Mouse (Mus musculus): ENCODE measurements at regions not wholly inside any gene's neighbourhood (a gene's known extent, or its start where the extent isn't known, plus 50 kb on each side); places are given as distances from the start of the nearest gene placed in this dataset.

DNA sequence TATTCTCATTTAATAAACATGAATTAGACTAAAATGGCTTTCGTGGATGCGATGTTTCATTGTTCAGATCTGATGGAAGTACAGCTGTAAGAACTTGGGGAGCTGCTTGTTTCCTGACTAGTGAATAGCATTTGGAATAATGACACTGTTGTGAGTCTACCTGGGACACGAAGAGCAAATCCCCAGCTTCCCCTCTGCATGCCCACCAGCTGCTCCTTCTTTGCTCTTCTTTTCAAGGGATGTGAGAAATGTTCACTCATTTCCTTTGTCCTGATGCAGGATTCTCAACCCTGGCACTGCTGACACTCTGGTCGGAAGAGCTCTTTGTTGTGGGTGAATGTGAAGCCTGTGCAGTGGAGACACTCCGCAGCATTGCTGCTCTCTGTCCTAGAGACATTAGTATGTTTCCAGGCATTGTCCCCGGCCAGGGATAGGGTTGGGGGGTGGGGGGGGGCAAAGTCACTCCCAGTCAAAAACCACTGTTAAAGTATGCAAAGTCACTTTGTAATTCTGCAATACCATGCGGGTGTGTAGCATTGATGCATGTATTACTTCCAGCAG lies 334.1 kb downstream of the Mex3b start:
- no peak for ATAC-seq (replicated peaks in 1 of 2; ENCODE audit: insufficient read depth in 1 of 2, low FRiP score in 2 of 2, low TSS enrichment in 1 of 2, low read depth in 1 of 2, poor library complexity in 2 of 2, severe bottlenecking in 2 of 2)

DNA sequence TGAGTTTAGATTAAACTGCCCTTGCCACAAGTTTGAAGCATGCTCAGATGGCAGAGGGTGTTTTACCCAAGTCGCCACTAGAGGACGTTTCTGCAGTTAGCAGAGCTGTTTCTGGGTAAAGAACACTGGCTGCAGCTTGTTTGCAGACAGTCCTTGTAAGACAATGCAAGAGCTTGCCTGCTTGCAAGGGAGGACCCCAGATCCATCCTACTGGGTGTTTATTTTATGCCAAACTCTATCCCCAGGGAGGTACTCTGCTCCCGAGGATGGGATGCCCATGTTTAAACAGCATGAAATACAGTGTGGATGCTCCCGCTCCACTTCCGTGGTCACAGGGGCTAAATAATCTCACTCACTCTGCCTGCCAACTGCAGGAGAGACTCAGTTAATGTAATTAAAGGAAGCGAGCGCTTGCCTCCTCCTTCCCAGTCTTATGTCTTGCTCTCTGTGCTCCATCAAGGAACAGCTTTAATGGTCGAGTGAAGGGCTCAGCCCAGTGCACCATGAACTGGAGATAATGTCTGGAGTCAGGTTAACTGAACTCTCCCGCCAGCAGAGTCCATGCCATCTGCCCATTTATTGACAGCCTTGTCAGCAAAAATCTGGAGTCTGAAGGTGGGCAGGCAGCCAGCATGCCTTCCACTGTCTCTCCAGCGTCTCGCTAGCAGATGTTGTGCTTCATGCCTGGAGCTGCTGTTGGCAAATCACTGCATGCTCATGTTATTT lies 334.8 kb downstream of the Mex3b start:
- ATAC-seq (replicated peaks in 1 of 2; ENCODE audit: insufficient read depth in 1 of 2, low FRiP score in 2 of 2, low TSS enrichment in 1 of 2, low read depth in 1 of 2, poor library complexity in 2 of 2, severe bottlenecking in 2 of 2): no peak

DNA sequence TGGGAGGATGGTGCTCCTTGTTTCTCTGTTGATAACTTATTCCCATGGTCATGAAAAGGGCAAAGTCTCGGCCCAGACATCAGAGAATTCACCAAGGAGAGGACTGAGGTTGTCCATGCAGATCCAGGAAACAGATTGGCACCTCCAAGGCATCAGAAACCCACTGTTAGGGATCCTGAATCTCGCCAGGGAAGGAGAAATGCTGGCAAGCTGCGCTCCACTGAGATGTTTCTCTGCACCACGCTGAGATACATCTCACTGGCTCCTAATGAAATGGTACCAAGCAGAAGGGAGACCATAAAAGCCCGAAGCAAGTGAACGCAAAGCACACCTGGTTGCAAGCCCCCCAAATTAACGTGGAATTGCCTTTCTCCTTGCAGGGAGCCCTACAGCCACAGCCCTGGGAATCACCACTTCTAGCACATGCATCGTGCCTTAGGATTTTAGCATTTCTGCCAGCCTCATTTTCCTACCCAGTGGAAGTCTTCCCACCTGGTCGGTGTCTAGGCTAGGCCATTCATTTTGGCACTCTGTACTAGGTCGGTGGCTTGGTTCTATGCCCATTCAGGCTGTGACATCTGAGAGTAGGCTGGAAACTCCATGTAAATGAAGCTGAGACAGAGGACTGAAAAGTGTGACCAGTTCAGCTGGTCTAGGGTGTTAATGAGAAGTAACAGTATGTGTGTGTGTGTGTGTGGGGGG lies 336.3 kb downstream of the Mex3b start:
- no peak for ATAC-seq (replicated peaks in 1 of 2; ENCODE audit: insufficient read depth in 1 of 2, low FRiP score in 2 of 2, low TSS enrichment in 1 of 2, low read depth in 1 of 2, poor library complexity in 2 of 2, severe bottlenecking in 2 of 2)

DNA sequence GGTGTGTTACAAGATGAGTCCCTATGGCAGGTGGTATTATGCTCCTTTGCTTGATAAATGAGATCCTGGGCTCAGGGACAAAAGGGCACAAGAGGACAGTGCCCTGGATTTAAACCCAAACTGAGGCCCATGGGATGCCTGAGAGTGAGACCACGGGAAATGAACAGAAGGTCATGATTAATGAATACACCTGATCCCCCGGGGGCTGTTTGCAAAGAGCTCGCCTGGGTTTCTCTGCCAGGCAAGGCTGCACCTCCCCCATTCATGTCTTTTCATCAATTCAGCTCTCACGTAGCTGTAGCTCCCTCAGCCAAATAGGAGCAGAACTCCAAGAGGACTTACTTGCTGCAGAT lies 336.9 kb downstream of the Mex3b start:
- ATAC-seq (replicated peaks in 1 of 2; ENCODE audit: insufficient read depth in 1 of 2, low FRiP score in 2 of 2, low TSS enrichment in 1 of 2, low read depth in 1 of 2, poor library complexity in 2 of 2, severe bottlenecking in 2 of 2): no peak

DNA sequence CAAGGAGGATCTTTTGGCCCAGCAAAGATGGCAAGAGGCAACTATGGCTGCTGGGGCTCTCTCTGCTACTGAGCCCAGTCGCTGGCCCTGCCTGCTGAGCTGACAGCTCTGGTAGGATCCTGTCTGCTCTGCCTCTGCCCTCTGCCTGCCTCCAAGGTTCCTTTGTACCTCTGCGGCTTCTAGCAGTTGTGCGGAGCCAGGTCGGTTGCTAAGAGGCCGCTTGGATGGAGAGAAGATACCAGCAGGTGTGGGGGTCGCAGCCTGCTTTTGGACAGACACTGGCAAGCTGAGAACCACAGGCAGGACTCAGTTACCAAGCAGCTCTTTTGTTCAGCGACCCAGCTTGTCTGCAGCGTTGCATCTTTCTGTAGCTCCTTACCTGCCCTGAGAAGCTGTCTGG lies 337.6 kb downstream of the Mex3b start:
- ATAC-seq (replicated peaks in 1 of 2; ENCODE audit: insufficient read depth in 1 of 2, low FRiP score in 2 of 2, low TSS enrichment in 1 of 2, low read depth in 1 of 2, poor library complexity in 2 of 2, severe bottlenecking in 2 of 2): no peak

DNA sequence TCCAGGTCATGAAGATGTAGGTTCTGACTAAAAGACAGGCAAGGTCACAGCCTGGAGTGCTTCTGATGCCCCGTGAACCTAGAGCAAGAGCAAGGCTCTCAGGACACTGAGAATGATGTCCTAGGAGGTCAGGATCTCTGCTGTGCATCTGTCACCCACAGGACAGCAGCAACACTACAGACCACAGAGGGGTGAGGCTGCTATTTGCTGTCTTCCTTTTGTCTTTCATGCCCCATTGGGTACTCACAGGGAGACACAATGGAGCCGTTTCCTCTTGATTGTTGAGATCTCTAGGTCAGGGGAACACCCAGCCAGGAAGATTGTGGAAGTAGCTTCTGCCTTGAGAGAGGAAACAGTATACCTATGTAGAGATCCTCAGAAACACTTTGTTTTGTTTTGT lies 339.9 kb downstream of the Mex3b start:
- ATAC-seq (replicated peaks in 1 of 2; ENCODE audit: insufficient read depth in 1 of 2, low FRiP score in 2 of 2, low TSS enrichment in 1 of 2, low read depth in 1 of 2, poor library complexity in 2 of 2, severe bottlenecking in 2 of 2): no peak

DNA sequence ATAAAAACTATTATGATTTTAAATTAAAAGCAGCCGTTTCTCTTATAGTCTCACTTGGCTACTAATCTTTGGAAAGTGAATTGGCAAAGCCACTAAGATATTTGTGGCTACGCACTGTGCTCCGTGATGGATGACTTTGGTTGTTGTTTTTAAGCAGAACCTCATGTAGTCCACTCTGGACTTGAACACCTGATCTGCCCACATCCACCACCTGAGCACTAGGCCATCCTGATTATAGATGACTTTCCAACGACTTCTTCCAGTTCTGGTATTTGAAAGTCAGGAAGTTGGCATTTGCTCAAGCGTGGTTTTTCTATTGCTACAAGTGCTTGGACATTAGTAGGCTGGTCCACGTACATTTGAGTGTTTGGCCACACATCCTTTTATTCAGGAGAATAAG lies 344.5 kb downstream of the Mex3b start:
- no peak for ATAC-seq (replicated peaks in 1 of 2; ENCODE audit: insufficient read depth in 1 of 2, low FRiP score in 2 of 2, low TSS enrichment in 1 of 2, low read depth in 1 of 2, poor library complexity in 2 of 2, severe bottlenecking in 2 of 2)

DNA sequence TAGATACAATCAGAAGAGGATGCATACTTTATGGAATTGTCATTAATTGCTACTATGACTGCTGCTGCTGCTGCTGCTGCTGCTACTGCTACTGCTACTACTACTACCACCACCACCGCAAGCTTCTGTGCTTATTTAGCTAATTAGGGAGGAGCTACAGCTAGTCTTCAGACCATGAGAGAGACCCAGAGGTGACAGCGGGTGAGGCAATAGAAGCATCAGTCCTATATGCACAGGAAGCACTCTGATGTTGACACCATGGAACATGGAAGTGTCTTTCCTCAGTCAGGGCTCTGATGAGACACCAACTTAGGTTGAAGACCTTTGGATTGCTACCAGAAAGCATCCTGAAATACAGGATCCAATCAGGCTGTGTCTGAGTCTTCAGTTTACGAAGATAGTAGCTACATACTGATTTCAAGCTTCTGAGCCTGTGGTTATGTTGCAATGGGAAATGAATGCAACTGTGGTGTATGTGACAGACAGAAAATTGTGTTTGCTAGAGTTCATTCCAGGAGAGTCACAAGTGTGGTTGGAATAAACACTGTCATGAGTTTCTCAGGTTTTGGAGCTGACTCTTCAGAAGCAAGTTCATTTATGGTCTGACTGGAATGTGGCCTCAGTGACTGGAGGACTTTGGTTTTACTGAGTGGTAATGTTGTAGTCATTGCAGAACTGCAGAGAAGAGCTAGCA lies 355.0 kb downstream of the Mex3b start:
- ATAC-seq (replicated peaks in 1 of 2; ENCODE audit: insufficient read depth in 1 of 2, low FRiP score in 2 of 2, low TSS enrichment in 1 of 2, low read depth in 1 of 2, poor library complexity in 2 of 2, severe bottlenecking in 2 of 2): peak in 1 of 2 experiments; percentile 51; a peak in 1 of 4 replicates

DNA sequence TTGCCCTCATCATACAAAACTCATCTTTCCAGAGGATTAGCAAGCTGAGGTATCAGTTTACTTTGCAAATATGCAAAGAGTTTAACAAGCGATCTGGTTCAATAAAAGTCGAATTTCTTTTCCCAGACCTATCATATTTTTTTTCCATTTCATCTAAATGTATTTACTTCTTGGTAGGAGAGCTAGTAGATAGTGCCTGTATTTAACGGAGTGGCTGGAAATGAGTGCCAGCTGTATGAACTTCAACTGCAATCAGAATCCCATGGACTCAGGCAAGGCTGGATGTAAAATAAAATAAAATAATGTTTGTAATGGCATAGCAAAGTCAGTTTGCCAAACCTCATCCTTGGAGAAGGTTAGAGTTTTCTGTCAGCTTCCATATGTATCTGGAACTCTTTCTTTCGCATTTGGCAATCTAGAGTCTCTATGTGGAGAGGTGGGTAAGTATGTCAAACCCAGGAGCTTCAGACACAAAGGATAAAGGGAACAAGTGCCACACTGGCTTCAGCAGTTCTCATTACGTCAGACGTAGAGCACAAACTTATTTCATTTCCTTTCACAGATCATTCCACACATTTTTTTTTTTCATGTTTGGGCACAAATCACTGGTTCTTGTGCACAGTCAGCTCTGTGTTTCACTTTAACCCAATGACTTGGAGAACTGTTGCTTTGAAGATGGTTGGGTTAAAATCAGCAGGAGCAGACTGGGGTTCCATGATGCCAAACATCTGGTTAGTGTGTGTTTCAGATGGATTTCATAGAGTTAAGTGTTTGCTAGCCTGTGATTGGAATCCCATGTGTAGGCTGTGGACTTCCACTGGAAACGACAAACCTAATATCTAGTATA lies 357.2 kb upstream of the Tmc3 start:
- no peak for ATAC-seq (replicated peaks in 1 of 2; ENCODE audit: insufficient read depth in 1 of 2, low FRiP score in 2 of 2, low TSS enrichment in 1 of 2, low read depth in 1 of 2, poor library complexity in 2 of 2, severe bottlenecking in 2 of 2)

DNA sequence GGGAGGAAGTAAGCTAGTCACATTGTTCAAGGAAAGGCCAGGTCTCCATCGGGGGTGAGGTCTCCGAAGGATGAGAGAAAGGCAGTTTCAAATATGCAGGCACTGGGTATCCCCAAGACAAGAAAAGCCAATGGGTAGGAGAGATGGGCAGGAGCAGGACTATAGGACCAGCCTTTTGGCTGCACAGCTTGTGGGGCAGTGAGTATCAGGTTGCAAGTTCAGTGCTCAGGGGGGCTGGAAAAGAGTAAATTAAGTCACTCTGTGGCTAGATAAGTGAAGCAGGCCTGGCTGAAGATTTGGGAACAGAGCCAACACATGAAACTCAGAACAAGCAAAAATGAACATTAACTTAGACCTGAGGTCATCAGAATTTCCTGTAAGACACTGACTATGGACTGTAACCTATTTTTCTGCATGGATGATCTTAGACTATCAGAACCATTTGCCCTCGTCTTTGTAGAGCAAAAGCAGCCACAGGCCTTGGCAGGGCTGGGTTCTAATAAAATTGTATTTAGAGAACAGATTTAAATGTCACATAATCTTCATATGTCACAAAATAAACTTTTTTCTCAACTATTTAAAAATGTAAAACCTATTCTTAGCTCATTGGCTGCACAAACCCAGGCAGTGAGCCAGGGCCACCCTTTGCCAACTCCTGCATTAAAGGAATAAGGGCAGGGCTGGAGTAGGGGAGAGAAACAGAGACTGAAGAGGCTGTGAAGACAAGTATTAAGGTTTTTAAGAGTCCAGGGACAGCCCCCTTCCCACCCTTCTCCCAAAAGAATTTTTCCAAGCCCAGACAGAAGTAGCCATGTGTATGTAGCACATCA lies 354.0 kb upstream of the Tmc3 start:
- ATAC-seq (replicated peaks in 1 of 2; ENCODE audit: insufficient read depth in 1 of 2, low FRiP score in 2 of 2, low TSS enrichment in 1 of 2, low read depth in 1 of 2, poor library complexity in 2 of 2, severe bottlenecking in 2 of 2): no peak

DNA sequence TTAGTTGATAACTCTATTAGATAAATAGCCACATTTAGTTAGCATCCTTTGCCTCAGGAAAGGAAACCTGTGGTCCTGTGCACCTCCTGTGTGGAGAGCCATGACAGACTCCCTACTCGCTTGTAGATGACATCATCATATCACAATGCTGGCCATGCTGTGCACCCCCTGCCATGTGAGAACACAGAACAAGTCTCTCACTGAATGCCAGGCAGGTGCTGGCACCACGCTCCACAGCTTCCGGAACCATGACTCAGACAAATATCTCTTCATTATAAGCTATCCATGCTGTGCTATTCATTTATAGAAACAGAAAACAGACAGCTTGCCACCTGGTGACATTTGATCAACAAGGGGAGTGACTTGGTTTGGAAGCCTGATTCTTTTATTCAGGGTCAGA lies 349.1 kb upstream of the Tmc3 start:
- no peak for ATAC-seq (replicated peaks in 1 of 2; ENCODE audit: insufficient read depth in 1 of 2, low FRiP score in 2 of 2, low TSS enrichment in 1 of 2, low read depth in 1 of 2, poor library complexity in 2 of 2, severe bottlenecking in 2 of 2)

DNA sequence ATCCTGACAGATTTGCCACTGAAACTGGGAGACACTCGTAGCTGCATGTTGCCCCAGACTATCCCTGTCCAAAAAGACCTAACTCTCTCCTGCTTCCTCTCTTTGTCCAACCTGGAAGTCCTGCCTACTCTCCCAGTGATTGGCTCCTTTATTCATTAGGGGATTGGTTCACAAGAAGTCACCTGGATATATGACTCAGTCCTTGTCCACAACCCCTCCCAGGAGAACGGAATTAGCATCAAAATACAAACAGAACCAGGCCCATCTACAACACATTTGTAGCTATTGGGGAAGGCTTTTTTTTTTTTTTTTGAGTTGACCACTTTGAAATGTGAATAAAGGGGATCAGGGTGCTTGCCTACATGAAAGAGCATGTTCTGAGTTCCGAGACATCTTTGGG lies 347.4 kb upstream of the Tmc3 start:
- no peak for ATAC-seq (replicated peaks in 1 of 2; ENCODE audit: insufficient read depth in 1 of 2, low FRiP score in 2 of 2, low TSS enrichment in 1 of 2, low read depth in 1 of 2, poor library complexity in 2 of 2, severe bottlenecking in 2 of 2)

DNA sequence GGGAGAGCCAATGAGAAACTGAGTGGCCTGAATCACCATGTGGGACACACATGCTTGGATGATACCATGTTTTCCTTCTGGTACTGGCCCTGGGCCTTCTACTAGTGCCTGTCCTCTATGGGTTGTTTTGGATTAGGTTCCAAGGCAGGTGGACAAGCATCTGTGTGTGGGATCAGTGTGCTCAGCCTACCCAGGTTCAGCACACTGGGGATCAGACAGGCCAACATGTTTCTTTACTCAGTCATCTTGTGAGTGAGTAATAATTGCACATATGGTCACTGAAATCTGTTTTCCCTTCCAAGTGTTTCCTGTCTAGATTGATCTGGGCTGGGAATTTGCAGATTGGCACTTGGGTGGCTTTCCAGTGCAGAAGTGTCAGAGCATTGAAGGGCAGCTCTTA lies 346.6 kb upstream of the Tmc3 start:
- ATAC-seq (replicated peaks in 1 of 2; ENCODE audit: insufficient read depth in 1 of 2, low FRiP score in 2 of 2, low TSS enrichment in 1 of 2, low read depth in 1 of 2, poor library complexity in 2 of 2, severe bottlenecking in 2 of 2): no peak

DNA sequence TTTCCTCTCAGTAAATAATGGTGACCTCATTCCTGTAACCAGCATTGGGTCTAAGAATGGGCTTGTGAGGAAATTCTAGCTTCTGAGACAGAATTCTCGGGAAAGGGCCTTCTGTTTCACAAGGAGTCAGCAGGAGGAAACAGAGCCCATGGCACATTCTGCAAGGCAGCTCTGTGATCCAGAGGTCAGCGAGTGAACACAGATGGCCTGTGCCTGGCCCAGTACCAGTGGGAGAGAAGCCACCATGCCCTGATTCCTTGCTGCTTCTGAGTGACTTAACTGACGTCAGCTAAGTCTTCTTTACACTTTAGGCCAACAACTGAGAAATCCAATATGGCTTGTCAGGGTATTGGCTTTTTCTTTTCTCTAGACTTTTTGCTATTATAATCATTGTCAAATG lies 342.5 kb upstream of the Tmc3 start:
- no peak for ATAC-seq (replicated peaks in 1 of 2; ENCODE audit: insufficient read depth in 1 of 2, low FRiP score in 2 of 2, low TSS enrichment in 1 of 2, low read depth in 1 of 2, poor library complexity in 2 of 2, severe bottlenecking in 2 of 2)

DNA sequence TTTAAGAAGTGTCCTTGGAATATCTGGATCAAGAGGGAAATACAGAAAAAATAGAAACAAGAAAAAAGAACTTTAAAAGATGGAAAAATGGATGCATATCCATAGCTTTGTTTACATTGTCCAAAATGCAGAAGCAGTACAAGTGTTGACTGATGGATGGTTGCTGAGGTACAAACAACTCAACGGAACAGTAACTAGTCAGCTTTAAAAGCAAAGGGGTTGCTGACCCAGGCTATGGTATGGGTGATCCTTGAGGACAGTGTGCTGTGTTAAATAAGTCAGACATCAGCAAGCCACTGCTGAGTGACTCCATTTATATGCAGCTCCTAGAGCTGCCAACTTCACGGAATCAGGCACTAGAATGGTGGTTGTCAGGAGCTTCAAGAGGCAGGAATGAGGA lies 338.9 kb upstream of the Tmc3 start:
- no peak for ATAC-seq (replicated peaks in 1 of 2; ENCODE audit: insufficient read depth in 1 of 2, low FRiP score in 2 of 2, low TSS enrichment in 1 of 2, low read depth in 1 of 2, poor library complexity in 2 of 2, severe bottlenecking in 2 of 2)

DNA sequence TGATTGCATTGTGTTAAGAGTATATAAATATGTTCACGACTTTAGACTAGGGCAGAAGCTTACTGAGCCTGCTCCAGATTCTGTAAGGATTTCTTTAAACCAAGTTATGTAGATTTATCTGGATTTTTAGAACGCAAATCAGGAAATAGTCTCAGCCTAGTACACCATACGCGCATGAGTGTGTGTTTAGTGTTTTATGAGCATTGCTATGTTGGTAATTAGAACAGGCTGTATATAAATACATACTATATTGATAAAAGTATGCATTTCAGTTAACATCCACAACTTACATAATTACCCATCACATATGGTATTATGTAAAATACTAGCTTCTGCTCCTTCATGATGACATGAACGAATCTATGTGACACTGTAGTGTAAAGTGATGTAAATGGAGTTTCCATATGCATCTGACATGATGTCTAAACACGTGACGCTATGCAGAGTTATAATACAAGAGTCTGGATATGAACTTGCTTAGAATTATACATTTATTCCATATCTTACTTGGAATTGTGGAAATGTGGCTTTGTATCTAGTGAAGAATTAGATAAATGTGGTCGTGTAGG lies 332.6 kb upstream of the Tmc3 start:
- no peak for ATAC-seq (replicated peaks in 1 of 2; ENCODE audit: insufficient read depth in 1 of 2, low FRiP score in 2 of 2, low TSS enrichment in 1 of 2, low read depth in 1 of 2, poor library complexity in 2 of 2, severe bottlenecking in 2 of 2)

DNA sequence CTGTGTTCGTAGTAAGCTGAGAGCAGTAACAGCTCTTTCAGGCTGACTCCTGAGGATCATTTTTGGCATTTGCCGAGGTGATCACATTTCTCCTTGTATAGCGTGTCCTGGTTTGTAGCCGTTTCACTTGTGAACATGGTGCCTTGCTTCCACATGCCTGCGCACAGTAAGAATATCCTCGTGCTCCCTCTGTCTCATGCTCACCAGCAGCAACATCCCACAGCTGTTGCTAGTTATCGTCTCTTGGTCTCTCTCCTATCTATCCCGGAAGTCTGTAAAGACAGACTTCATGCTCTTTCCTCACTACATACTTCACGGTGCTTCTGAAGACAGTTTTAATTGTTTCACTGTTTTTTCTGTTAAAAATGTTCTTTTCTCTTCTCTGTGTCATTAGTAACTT lies 331.7 kb upstream of the Tmc3 start:
- ATAC-seq (replicated peaks in 1 of 2; ENCODE audit: insufficient read depth in 1 of 2, low FRiP score in 2 of 2, low TSS enrichment in 1 of 2, low read depth in 1 of 2, poor library complexity in 2 of 2, severe bottlenecking in 2 of 2): no peak
